Mouse (Mus musculus): ENCODE measurements around the gene Tmem8b. TPM values are rescaled to one million over a fixed set of nuclear protein-coding genes. Genes with fewer than 3 reads are reported as not detected.
A peak's percentile ranks its signal among the peaks of the same experiment; 100 is the strongest.

The Tmem8b gene
- polyA plus RNA-seq, 1 experiment from 2014 or later: 3.3 TPM

DNA sequence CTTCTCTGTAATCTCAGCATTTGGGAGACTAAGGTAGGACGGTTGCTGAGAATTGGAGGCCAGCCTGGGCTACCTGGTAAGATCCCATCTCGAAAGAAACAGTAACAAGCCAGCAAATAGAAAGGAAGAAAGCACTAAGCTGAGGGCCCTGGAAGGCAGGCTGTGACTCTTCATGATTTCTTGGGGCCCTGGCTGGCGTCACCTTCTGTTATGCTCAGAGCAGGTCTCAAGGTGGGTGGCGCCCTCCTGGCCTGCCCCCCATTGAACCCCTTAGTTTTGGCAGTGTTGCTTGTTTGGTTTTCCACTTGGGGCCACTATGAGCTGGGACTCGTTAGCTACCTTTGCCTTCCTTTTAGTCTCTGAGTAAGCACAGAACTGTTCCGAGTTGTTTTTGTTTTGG lies 32.0 kb upstream of the Tmem8b start:
- no peak for ATAC-seq
- Histone ChIP-seq H3K4me1 (replicated peaks) (peaks cover 16% of the 10 kb centered on the region), H3K9me3 (no peaks in the 10 kb centered on the region), H3K4me2 (replicated peaks) (no peak overlapping the region), H3K27ac (no peak overlapping the region), H3K4me3 (replicated peaks) (no peak overlapping the region), H3K36me3 (no peaks in the 10 kb centered on the region), H3K27me3 (replicated peaks) (peaks cover 9% of the 10 kb centered on the region), H3K9ac (no peak overlapping the region)
- 76% methylated on average over 6 of the region's 6 CpGs for WGBS

DNA sequence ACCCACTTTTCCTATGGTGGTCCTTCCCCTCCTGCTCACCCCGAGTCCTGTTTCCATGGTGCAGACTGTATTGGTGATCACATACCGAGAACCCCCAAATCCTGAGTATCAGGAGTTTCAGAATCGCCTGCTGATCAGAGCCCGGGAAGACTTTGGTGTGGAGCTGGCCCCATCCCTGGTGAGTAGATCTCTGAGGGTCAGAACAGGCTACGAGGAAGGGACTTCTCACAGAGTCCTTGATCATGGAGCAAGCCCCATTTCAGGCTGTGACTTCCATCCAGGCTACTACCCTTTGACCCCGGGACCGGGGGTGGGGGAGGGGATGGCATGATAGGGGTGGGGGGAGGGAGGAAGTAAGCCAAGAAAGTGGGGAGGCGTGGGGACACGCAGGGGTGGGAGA lies 28.7 kb upstream of the Tmem8b start:
- no peaks in the 10 kb centered on the region for H3K27me3 ChIP-seq (replicated peaks)
- H3K9me3 ChIP-seq: no peaks in the 10 kb centered on the region
- H3K9ac ChIP-seq: no peak overlapping the region
- H3K27ac ChIP-seq: no peak overlapping the region
- H3K4me2 ChIP-seq (replicated peaks): no peak overlapping the region
- H3K36me3 ChIP-seq: no peaks in the 10 kb centered on the region
- ATAC-seq: no peak
- H3K4me1 ChIP-seq (replicated peaks): no peaks in the 10 kb centered on the region
- H3K4me3 ChIP-seq (replicated peaks): no peak overlapping the region
- 71% methylated on average over 9 of the region's 9 CpGs for WGBS

DNA sequence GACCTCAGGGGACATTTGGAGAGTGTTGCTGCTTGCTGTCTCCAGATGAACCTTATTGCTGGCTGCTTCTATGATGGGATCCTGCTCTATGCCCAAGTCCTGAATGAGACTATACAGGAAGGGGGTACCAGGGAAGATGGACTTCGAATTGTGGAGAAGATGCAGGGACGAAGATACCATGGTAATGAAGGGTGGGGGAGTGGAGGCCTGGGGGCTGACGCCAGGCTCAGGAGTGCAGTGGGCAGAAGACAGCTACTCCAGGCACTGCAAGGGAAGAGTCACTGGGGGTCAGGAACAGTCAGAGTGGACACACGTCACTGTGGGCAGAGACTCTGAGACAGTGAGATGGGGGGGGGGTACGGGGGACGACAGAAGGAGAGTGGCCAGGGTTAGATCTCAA lies 28.3 kb upstream of the Tmem8b start:
- H3K9ac ChIP-seq: no peak overlapping the region
- no peaks in the 10 kb centered on the region for H3K4me1 ChIP-seq (replicated peaks)
- H3K9me3 ChIP-seq: no peaks in the 10 kb centered on the region
- no peak overlapping the region for H3K4me2 ChIP-seq (replicated peaks)
- no peak for ATAC-seq
- no peak overlapping the region for H3K27ac ChIP-seq
- no peaks in the 10 kb centered on the region for H3K27me3 ChIP-seq (replicated peaks)
- 86% methylated on average over 6 of the region's 6 CpGs for WGBS
- no peak overlapping the region for H3K4me3 ChIP-seq (replicated peaks)
- no peaks in the 10 kb centered on the region for H3K36me3 ChIP-seq

DNA sequence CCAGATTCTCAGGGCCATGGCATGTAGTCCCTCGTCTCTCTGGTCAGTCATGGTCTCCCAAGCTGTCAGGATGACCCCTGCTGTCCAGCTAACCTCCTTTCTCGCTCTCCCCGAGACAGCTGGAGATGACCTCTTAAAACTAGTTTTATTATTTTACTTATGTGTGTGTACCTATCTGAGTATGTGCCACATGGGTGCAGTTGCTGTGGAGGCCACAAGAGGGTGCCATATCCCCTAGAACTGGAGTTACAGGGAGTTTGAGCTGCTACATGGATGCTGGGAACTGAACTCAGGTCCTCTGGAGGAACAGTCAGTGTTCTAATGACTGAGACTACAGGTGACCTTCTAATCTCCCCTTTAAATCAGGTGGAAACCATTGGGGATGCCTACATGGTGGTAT lies 19.0 kb upstream of the Tmem8b start:
- H3K9ac ChIP-seq: no peak overlapping the region
- WGBS: 90% methylated on average over 3 of the region's 3 CpGs

DNA sequence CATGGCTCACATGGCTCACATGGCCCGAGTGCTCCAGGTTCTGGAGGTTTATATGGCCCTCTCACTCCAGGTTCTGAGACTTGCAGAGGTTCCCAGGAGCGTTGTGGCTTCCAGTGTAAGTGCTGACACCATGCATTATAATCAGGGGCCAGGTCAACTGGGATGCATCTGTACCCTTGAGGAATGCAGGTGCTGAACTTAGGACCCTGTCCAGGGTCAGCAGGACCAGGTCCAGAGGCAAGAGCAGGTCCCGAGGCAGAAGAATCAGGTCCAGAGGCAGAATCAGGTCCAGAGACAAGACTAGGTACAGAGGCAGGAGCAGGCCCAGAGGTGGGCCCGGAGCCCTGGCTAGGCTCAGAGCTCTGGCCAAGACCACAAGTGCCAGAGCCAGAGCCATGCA lies 16.0 kb upstream of the Tmem8b start:
- H3K27me3 ChIP-seq (replicated peaks): no peaks in the 10 kb centered on the region
- H3K9ac ChIP-seq: no peak overlapping the region
- H3K4me2 ChIP-seq (replicated peaks): no peak overlapping the region
- 0 out of 2 replicates have a peak, but pooled peaks cover 3% of the 10 kb centered on the region for H3K4me1 ChIP-seq (replicated peaks)
- no peak for ATAC-seq
- no peaks in the 10 kb centered on the region for H3K9me3 ChIP-seq
- no peak overlapping the region for H3K27ac ChIP-seq
- H3K4me3 ChIP-seq (replicated peaks): no peak overlapping the region
- WGBS: 86% methylated on average over 4 of the region's 4 CpGs
- H3K36me3 ChIP-seq: peaks cover 4% of the 10 kb centered on the region

More for the DNA sequence above, 19.0 kb upstream of the Tmem8b start:
- ATAC-seq: no peak
- H3K27ac ChIP-seq: no peak overlapping the region
- H3K27me3 ChIP-seq (replicated peaks): no peaks in the 10 kb centered on the region
- peaks cover 4% of the 10 kb centered on the region for H3K36me3 ChIP-seq
- H3K4me3 ChIP-seq (replicated peaks): no peak overlapping the region
- no peaks in the 10 kb centered on the region for H3K4me1 ChIP-seq (replicated peaks)
- no peak overlapping the region for H3K4me2 ChIP-seq (replicated peaks)
- H3K9me3 ChIP-seq: no peaks in the 10 kb centered on the region

DNA sequence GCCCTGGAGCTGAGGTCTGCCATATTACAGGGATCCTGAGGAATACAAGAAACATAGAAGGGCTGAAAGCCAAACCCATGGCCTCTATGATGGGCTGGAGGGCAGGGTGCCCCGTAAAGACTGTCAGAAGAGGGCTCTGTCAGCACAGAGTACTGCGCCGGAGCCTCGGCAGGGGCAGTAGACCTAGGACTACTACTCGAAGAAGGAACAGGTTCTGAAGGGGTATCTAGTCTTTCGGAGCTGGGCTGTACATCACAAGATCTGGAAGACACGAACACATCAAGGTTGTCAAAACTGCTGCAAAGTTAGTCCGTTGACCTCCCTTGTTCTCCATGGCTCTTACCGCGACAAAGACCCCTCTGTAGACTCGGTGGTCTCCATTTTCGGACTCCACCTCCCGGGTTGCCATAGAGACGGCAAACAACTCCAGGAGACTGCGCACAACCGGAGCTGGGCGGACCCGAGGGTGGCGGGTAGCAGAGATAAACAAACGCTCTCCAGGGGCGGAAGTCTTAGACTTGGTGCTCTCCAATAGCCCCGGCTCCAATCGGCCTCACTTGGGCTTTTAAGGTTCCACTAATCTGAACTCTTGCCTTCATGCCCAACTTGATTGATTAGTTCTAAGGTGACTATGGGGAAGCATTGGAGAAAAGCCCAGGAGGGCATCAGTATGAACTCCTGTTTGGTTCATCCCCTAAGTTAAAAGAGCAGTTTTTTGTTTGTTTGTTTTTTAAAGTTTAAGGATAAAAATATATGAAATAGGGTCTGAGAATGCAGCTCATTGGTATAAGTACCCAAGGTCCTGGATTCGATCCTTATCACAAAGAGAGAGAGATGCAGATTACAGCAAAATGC lies 15.4 kb upstream of the Tmem8b start, which contains the start of gene Spag8:
TSS of gene Spag8 (minus strand) at position 434 of the 855 bp plus-strand sequence.
- Histone ChIP-seq H3K4me1 (replicated peaks) (0 out of 2 replicates have a peak, but pooled peaks cover 3% of the 10 kb centered on the region), H3K4me2 (replicated peaks) (peak within 1 kb of the TSS; percentile 46), H3K9ac (no peak within 1 kb of the TSS), H3K9me3 (no peaks in the 10 kb centered on the region), H3K36me3 (peaks cover 4% of the 10 kb centered on the region), H3K27me3 (replicated peaks) (no peaks in the 10 kb centered on the region), H3K27ac (no peak within 1 kb of the TSS), H3K4me3 (replicated peaks) (peak within 1 kb of the TSS; percentile 16; the same call in 1 of the 2 replicates)
- WGBS: 13% methylated on average over 24 of the region's 24 CpGs
- no peak for ATAC-seq

DNA sequence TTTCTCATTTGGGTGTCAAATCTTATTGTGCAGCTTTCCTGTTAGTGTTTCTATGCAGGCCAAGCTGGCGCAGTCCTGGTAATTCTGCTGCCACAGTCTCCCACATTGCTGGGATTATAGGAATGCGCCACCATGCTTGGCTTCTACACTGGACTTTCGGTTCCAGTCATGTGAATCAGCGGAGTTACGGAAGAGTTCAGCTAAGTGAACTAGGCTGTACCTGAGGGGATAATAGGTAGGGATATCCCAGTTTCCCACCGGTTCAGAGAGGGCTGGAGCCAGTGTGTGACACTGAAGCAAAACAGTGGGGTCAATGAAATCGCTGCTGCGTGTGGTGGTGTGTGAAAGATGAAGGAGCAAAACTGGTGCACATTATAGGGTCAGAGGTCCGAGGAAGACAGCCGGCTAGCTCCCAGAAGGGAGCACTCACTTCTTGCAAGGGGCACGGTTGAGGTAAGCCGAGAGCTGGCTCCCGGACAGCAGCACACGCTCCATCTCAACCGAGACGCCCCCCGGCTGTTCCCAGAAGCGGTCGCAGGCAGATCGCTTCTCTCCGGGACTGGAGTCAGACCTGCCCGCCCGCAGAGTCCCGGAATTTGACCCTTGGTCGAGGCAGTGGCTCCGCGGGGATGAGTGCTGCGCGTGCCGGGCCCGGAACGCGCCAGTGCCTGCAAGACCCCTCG lies 13.0 kb upstream of the Tmem8b start:
- WGBS: 5% methylated on average over 34 of the region's 34 CpGs
- no peaks in the 10 kb centered on the region for H3K9me3 ChIP-seq
- no peaks in the 10 kb centered on the region for H3K36me3 ChIP-seq
- peak overlapping the region; percentile 88 for H3K4me3 ChIP-seq (replicated peaks)
- peak overlapping the region; percentile 77 for H3K4me2 ChIP-seq (replicated peaks)
- 0 out of 2 replicates have a peak, but pooled peaks cover 3% of the 10 kb centered on the region for H3K4me1 ChIP-seq (replicated peaks)
- H3K9ac ChIP-seq: peak overlapping the region; percentile 89
- H3K27me3 ChIP-seq (replicated peaks): no peaks in the 10 kb centered on the region
- peak; percentile 62 for ATAC-seq
- H3K27ac ChIP-seq: peak overlapping the region; percentile 94

DNA sequence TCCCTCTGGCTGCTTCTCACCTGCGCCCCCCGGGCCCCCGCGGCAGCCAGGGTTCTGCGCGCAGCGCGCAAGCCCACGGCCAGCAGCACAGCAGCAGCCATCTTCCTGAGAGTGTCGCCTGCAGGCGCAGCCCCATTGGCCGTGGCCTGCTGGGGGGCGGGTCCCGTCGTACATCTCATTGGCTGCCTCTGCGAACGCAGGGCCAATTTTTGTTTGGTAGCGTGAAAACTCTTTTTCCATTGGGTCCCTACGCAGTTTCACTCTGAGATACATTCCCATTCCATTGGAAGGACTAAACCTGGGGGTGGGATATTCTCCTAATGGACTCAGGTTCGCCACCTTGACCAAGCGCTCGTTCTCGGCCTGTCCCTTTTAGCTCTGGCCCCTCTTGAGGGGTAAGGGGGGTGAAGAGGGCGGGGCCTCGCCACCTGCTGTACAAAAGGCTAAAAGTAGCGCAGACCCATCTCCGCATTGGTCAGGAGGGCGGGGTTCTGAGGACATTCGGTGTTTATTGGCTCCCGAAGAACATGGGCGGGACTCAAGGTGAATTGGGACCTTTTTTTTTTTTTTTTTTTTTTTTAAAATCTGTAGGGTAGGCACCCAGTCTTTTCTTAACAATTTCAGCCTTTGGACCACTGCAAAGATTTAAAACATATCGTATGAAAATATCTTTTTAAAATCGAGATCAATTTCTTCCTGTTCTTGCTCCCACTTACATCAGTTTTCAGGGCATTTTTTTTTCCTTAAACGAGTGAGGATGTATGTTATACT lies 12.2 kb upstream of the Tmem8b start, which contains the start of gene Hint2:
TSS of gene Hint2 (minus strand) at position 128 of the 771 bp plus-strand sequence.
- peak within 1 kb of the TSS; percentile 89 for H3K9ac ChIP-seq
- no peaks in the 10 kb centered on the region for H3K9me3 ChIP-seq
- no peaks in the 10 kb centered on the region for H3K27me3 ChIP-seq (replicated peaks)
- peak within 1 kb of the TSS; percentile 94 for H3K27ac ChIP-seq
- under 1% methylated on average over 34 of the region's 34 CpGs for WGBS
- peak within 1 kb of the TSS; percentile 88 for H3K4me3 ChIP-seq (replicated peaks)
- ATAC-seq: peak; percentile 97
- peak within 1 kb of the TSS; percentile 77 for H3K4me2 ChIP-seq (replicated peaks)
- H3K4me1 ChIP-seq (replicated peaks): 0 out of 2 replicates have a peak, but pooled peaks cover 3% of the 10 kb centered on the region
- H3K36me3 ChIP-seq: no peaks in the 10 kb centered on the region

DNA sequence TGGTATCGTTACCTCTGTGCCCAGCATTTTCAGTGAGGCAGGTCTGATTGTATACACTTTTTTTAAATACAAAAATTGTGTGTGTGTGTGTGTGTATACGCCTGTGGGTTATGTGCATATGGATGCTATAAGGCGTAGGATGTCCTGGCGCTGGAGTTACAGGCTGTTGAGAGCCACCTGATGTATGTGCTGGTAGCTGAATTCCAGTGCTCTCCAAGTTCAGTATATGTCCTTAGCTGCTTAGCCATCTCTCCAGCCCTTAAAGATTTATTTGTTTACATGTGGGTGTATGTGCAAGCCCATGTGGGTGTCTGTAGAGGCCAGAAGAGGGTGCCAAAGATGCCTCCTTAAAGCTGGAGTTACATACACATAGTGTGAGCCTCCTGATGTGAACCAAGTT lies 11.6 kb upstream of the Tmem8b start:
- no peaks in the 10 kb centered on the region for H3K27me3 ChIP-seq (replicated peaks)
- peak overlapping the region; percentile 56 for H3K4me2 ChIP-seq (replicated peaks)
- 0 out of 2 replicates have a peak, but pooled peaks cover 3% of the 10 kb centered on the region for H3K4me1 ChIP-seq (replicated peaks)
- H3K9ac ChIP-seq: no peak overlapping the region
- H3K9me3 ChIP-seq: no peaks in the 10 kb centered on the region
- H3K4me3 ChIP-seq (replicated peaks): peak overlapping the region; percentile 88; the same call in 1 of the 2 replicates
- no peaks in the 10 kb centered on the region for H3K36me3 ChIP-seq
- WGBS: 52% methylated on average over 4 of the region's 4 CpGs
- H3K27ac ChIP-seq: no peak overlapping the region
- no peak for ATAC-seq

DNA sequence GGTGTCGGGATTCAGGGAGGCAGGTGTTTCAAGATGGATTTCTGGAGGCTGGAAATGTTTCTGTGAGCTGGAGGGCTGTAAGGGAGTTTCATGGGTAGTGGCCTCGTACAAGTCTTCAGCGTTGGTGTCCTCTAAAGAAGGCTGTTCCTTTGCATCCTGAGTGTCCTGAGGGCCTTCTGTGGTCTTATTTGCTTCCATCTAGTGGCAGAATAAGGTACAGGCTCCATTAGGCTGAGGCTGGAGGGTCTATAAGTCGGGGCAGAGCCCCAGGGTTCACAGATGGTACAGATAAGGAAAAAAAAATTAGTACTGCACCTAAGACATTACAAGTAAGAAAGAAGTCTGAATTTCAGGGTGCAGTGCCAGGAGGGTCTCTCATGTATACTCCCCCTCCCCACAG lies 2.4 kb upstream of the Tmem8b start:
- no peak for ATAC-seq

DNA sequence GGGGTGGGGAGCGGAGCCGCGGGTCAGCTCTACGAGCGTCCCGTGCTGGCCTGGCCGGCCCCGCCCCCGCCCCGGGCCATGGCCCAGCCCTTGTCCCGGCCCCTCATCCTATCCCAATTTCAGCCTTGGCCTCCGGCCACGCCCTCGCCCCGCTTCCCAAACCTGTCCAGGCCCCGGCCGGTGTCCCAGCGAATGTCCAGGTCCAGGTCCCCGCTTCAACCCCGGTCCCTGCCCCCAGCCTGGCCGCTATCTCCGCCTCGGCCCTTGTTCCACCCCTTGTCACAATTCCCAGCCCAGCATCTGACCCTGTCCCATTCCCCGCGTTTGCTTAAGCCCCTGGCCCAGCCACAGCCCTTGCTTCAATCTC lies 640 bp downstream of the Tmem8b start:
- 0% methylated on average over 23 of the region's 25 CpGs for WGBS
- no peaks in the 10 kb centered on the region; the same call in 1 of the 2 replicates for H3K27me3 ChIP-seq (replicated peaks)
- H3K4me1 ChIP-seq (replicated peaks): peaks cover 10% of the 10 kb centered on the region
- peak overlapping the region; percentile 90 for H3K9ac ChIP-seq
- peak; percentile 86 for ATAC-seq
- H3K9me3 ChIP-seq: no peaks in the 10 kb centered on the region
- peak overlapping the region; percentile 94 for H3K4me2 ChIP-seq (replicated peaks)
- peak overlapping the region; percentile 85 for H3K4me3 ChIP-seq (replicated peaks)
- 0 out of 2 replicates have a peak overlapping the region, but pooled peaks have one; percentile 17 for H3K27ac ChIP-seq
- no peaks in the 10 kb centered on the region for H3K36me3 ChIP-seq

More for the DNA sequence above, 2.4 kb upstream of the Tmem8b start:
- Histone ChIP-seq H3K4me2 (replicated peaks) (no peak overlapping the region), H3K4me1 (replicated peaks) (peaks cover 10% of the 10 kb centered on the region), H3K4me3 (replicated peaks) (no peak overlapping the region), H3K9me3 (no peaks in the 10 kb centered on the region), H3K9ac (no peak overlapping the region), H3K27ac (no peak overlapping the region), H3K36me3 (no peaks in the 10 kb centered on the region), H3K27me3 (replicated peaks) (peaks cover 3% of the 10 kb centered on the region; the same call in 1 of the 2 replicates)
- 15% methylated on average over 4 of the region's 4 CpGs for WGBS
